Mouse (Mus musculus) heart, postnatal 0 days (tissue): ENCODE measurements around the gene Uri1. TPM values are rescaled to one million over a fixed set of nuclear protein-coding genes. Genes with fewer than 3 reads are reported as not detected.

Experiments used
- ATAC-seq: fragments of 200-750 bp; cut with Nextera tagmentation; 2 replicates; pipeline ENCODE4 v1.8.0; 2017; ENCODE audit warnings: low read depth, moderate number of reproducible peaks, moderate library complexity; ENCODE audit not compliant: insufficient read depth
- DNase-seq: peaks from one replicate; pipeline ENCODE4 v3.0.0-alpha.2; 2016; ENCODE audit warnings: low spot score
- H3K27ac ChIP-seq: fragments of 300-500 bp; sonication (generic); 2 replicates; pipeline ENCODE4 v1.5.1; 2014; ENCODE audit warnings: low read depth, mild to moderate bottlenecking
- H3K27me3 ChIP-seq: fragments of 300-500 bp; sonication (generic); 2 replicates; pipeline ENCODE4 v1.6.1; 2014; ENCODE audit warnings: low read length, mixed read lengths; ENCODE audit not compliant: control insufficient read depth, insufficient read depth
- H3K36me3 ChIP-seq: fragments of 300-500 bp; sonication (generic); replicated peaks from 2 replicates; pipeline ENCODE4 v1.6.1; 2014; ENCODE audit warnings: low read length, mixed read lengths; ENCODE audit not compliant: control insufficient read depth, insufficient read depth
- H3K4me1 ChIP-seq: fragments of 300-500 bp; sonication (generic); 2 replicates; pipeline ENCODE4 v1.6.1; 2014; ENCODE audit warnings: antibody characterized with exemption; ENCODE audit not compliant: control insufficient read depth, insufficient read depth
- H3K4me2 ChIP-seq: fragments of 300-500 bp; sonication (generic); 2 replicates; pipeline ENCODE4 v1.6.1; 2014; ENCODE audit warnings: low read depth, mild to moderate bottlenecking, low read length, moderate library complexity
- H3K4me3 ChIP-seq: fragments of 300-500 bp; sonication (generic); 2 replicates; pipeline ENCODE4 v1.5.1; 2014; ENCODE audit warnings: low read depth, low read length
- H3K9ac ChIP-seq: fragments of 300-500 bp; sonication (generic); replicated peaks from 2 replicates; pipeline ENCODE4 v1.6.1; 2014; ENCODE audit warnings: low read depth, low read length, mixed read lengths
- H3K9me3 ChIP-seq: fragments of 300-500 bp; sonication (generic); replicated peaks from 2 replicates; pipeline ENCODE4 v1.6.1; 2016; ENCODE audit warnings: low read length; ENCODE audit not compliant: control insufficient read depth
- CTCF ChIP-seq: IDR thresholded peaks from 2 replicates; pipeline ENCODE4 v1.5.1; 2016; ENCODE audit warnings: antibody characterized with exemption, control low read depth, low read depth
- EP300 ChIP-seq: IDR thresholded peaks from 2 replicates; pipeline ENCODE4 v1.6.1; 2016; ENCODE audit warnings: antibody characterized with exemption, low read depth
- WGBS: fragments of 180-500 bp; shearing (Covaris S2); extraction: QIAGEN DNeasy Blood & Tissue Kit; methylation state at CpG from one replicate; pipeline ENCODE4 v1.1.7; 2014; 5-methylcytosine and 5-hydroxymethylcytosine counted together
- polyA plus RNA-seq: library from polyadenylated mRNA; unstranded; fragments of >200 nt; fragmentation: Nextera tagmentation; extraction: Ambion mirVana; gene quantifications from 2 replicates; pipeline ENCODE4 v1.2.1, GENCODE M21; 2015
- total RNA-seq: library from RNA; depleted of rRNA; stranded (reverse); fragments of >200 nt; gene quantifications from 2 replicates; pipeline ENCODE4 v1.2.3, GENCODE M21; 2014; ENCODE audit warnings: low replicate concordance

Gene Uri1
- total and polyA plus RNA-seq, 2 experiments from 2014 or later: 22.2 to 25.3 TPM

- no peaks in the 10 kb centered on the region for H3K27me3 ChIP-seq
- H3K4me2 ChIP-seq: no peak overlapping the region
- WGBS: 88% methylated on average over 17 of the region's 17 CpGs
- H3K4me3 ChIP-seq: no peak overlapping the region
- H3K36me3 ChIP-seq: peaks cover 44% of the 10 kb centered on the region
- H3K4me1 ChIP-seq: no peaks in the 10 kb centered on the region
- no peak overlapping the region for H3K27ac ChIP-seq
- no peak for ATAC-seq
- H3K9ac ChIP-seq: no peak overlapping the region
- no peak for TF ChIP-seq EP300
- no peak for TF ChIP-seq CTCF
- H3K9me3 ChIP-seq: no peaks in the 10 kb centered on the region
- no peak for DNase-seq
These were observed 61.0 kb downstream of the Uri1 start for GRCm38 (mm10) chr7:37962326-37962725.

GRCm38 (mm10) chr7:37961247-37961646 is 62.1 kb downstream of the Uri1 start:
- DNase-seq (no peak), ATAC-seq (no peak)

GRCm38 (mm10) chr7:37951841-37952240 is 71.5 kb downstream of the Uri1 start:
- Histone ChIP-seq H3K9ac (no peak overlapping the region), H3K4me2 (no peak overlapping the region), H3K4me1 (no peaks in the 10 kb centered on the region), H3K27ac (no peak overlapping the region), H3K9me3 (no peaks in the 10 kb centered on the region), H3K27me3 (no peaks in the 10 kb centered on the region), H3K36me3 (peaks cover 3% of the 10 kb centered on the region), H3K4me3 (no peak overlapping the region)
- ATAC-seq: no peak
- no peak for TF ChIP-seq CTCF
- no peak for TF ChIP-seq EP300
- no peak for DNase-seq
- WGBS: 76% methylated on average over 9 of the region's 9 CpGs

More at GRCm38 (mm10) chr7:37961247-37961646, 62.1 kb downstream of the Uri1 start:
- Histone ChIP-seq H3K27me3 (no peaks in the 10 kb centered on the region), H3K4me3 (no peak overlapping the region), H3K9me3 (no peaks in the 10 kb centered on the region), H3K9ac (no peak overlapping the region), H3K4me2 (no peak overlapping the region), H3K36me3 (peaks cover 52% of the 10 kb centered on the region), H3K4me1 (no peaks in the 10 kb centered on the region), H3K27ac (no peak overlapping the region)
- TF ChIP-seq EP300 (no peak), CTCF (no peak)
- WGBS: 93% methylated on average over 11 of the region's 11 CpGs

GRCm38 (mm10) chr7:37936459-37936858 is 86.9 kb downstream of the Uri1 start:
- TF ChIP-seq EP300 (no peak), CTCF (no peak)
- WGBS: 61% methylated on average over 8 of the region's 8 CpGs
- no peak overlapping the region for H3K27ac ChIP-seq

DNA sequence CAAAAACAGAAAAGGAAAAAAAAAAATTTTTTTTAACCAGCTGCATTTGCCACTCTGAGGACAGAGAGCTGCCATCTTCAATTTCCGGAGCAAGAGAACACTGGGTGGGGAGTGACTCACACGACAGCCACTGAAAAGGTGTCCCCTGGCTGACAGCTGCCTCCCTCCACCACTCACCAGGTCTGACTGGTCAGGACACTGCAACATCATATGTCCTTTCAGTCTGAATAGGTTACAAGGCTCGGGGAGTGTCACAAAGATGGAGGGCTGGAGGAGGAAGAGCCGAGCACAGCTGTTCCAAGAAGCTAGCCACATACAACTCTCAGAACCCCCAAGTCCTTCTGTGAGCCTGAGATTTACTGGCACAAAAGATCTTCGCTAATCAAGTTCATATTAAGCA is 87.6 kb downstream of the Uri1 start:
- Histone ChIP-seq H3K4me3 (no peak overlapping the region), H3K4me1 (0 out of 2 replicates have a peak, but pooled peaks cover 5% of the 10 kb centered on the region), H3K36me3 (no peaks in the 10 kb centered on the region), H3K4me2 (no peak overlapping the region), H3K27ac (no peak overlapping the region), H3K9me3 (no peaks in the 10 kb centered on the region), H3K9ac (no peak overlapping the region), H3K27me3 (no peaks in the 10 kb centered on the region)
- ATAC-seq: no peak
- 64% methylated on average over 5 of the region's 5 CpGs for WGBS
- DNase-seq: no peak
- TF ChIP-seq EP300 (no peak), CTCF (no peak)

More at GRCm38 (mm10) chr7:37936459-37936858, 86.9 kb downstream of the Uri1 start:
- Histone ChIP-seq H3K27me3 (no peaks in the 10 kb centered on the region), H3K36me3 (no peaks in the 10 kb centered on the region), H3K4me2 (no peak overlapping the region), H3K4me3 (no peak overlapping the region), H3K4me1 (0 out of 2 replicates have a peak, but pooled peaks cover 5% of the 10 kb centered on the region), H3K9ac (no peak overlapping the region), H3K9me3 (no peaks in the 10 kb centered on the region)
- ATAC-seq (no peak), DNase-seq (no peak)

GRCm38 (mm10) chr7:37934770-37935182 is 88.6 kb downstream of the Uri1 start:
- 30% methylated on average over 5 of the region's 5 CpGs for WGBS
- TF ChIP-seq CTCF (peak; percentile 75), EP300 (no peak)
- Histone ChIP-seq H3K4me1 (0 out of 2 replicates have a peak, but pooled peaks cover 5% of the 10 kb centered on the region), H3K9ac (no peak overlapping the region), H3K27ac (no peak overlapping the region), H3K9me3 (no peaks in the 10 kb centered on the region), H3K36me3 (no peaks in the 10 kb centered on the region), H3K4me3 (no peak overlapping the region), H3K4me2 (no peak overlapping the region), H3K27me3 (no peaks in the 10 kb centered on the region)
- DNase-seq: peak; percentile 25
- ATAC-seq: no peak
